Mouse (Mus musculus) erythroblast, embryonic 14.5 days (primary cell): ENCODE data around the gene Cacna2d3.

ENCODE experiments used
- GATA1 ChIP-seq: IDR thresholded peaks from 2 replicates; pipeline ENCODE4 v1.6.1; 2012; ENCODE audit warnings: low read length, inconsistent platforms, mixed read lengths
- TAL1 ChIP-seq: IDR thresholded peaks from 3 replicates; pipeline ENCODE4 v1.6.1; 2012; ENCODE audit warnings: low read length, inconsistent platforms, mixed read lengths

DNA sequence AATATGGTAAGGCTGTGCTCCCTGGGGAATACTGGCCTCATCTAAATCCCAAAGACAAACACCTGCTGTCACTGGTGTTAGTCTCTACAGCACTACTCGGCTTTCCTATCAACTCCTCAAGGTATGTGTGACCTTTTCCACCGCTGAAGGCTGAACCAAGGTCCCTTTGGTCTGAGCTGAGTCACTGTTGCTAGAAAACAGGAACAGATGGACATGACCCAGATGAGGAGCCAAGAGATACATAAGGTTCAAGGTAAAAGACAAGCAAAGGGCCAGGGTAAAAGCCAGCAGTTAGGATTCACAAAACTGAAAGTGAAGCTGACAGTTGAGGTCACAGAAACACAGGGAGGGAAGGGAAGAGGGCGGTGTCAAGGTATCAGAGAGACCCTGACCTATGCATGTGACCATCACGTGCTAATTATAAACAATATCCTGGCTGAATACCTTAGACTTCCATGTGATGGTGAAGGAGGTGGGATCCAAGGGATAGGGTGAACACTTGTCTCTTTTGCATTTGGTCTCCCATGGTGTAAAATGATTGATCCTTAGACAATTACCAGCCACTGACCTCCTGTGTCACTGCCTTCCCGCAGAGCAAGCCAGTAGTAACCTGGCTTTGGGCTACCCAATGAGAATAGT lies 288.5 kb downstream of the Cacna2d3 start:
- TF ChIP-seq TAL1, result no peak
- TF ChIP-seq GATA1, result no peak
